In the genomic region with DNA sequence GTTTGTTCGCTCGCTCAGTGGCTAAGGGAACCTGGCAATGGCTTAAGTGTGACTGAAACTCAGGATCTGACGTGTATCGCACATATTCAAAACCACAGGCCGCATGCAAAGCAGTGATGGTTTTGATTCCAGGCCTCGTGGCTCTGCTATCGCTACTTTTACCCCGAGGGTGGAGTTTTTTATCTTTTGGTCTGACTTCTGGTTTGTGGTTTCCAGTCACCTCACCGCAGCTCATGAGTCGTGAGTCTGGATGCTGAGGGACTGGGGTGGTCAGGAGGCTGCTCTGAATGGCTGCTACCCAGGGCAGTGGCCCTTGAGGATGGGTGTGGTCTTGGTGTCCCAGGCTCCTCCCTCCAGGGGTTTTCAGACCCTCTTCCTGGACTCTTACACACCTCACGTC, we compare ENCODE assay signal across 13 mouse cellular contexts. TPM values are rescaled to one million over a fixed set of nuclear protein-coding genes. Genes with fewer than 3 reads are reported as not detected.
DNase-seq lines count a peak whose midpoint lies in the region; ATAC-seq lines count a peak whose summit lies in the region.
"Had no signal": no experiment of that assay in that cellular context is flagged by ENCODE, and none has a peak within 500 bp of the region (broad histone marks: within the 10 kb centered on the region; RNA-seq: fewer than 3 reads in every experiment).

No protein-coding gene starts in this region.

- 50% methylated on average over 11 of the region's 11 CpGs for WGBS in heart, embryonic 15.5 days

- peaks cover 56% of the 10 kb centered on the region for H3K4me1 ChIP-seq in heart, embryonic 15.5 days (replicated peaks)

- H3K36me3 ChIP-seq in heart, embryonic 15.5 days: no peaks in the 10 kb centered on the region

- no peak for ATAC-seq in heart, embryonic 15.5 days (replicated peaks; ENCODE audit: insufficient number of reproducible peaks, insufficient read depth, low FRiP score, low read depth)
- ATAC-seq in common myeloid progenitor, adult 5-6 weeks (replicated peaks; ENCODE audit: low read depth, poor library complexity, severe bottlenecking): peak; percentile 89
- ATAC-seq in monocyte, adult 5-6 weeks (replicated peaks; ENCODE audit: insufficient number of reproducible peaks, low FRiP score, low TSS enrichment, poor library complexity, severe bottlenecking): peak; percentile 47; the same call in 1 of the 2 replicates
- ATAC-seq: hindbrain, postnatal 0 days; Patski had no signal

- no peaks in the 10 kb centered on the region for H3K9me3 ChIP-seq in heart, embryonic 15.5 days (replicated peaks)

- peak overlapping the region; percentile 4; the same call in 1 of the 2 replicates for H3K27ac ChIP-seq in heart, embryonic 15.5 days
- H3K27ac ChIP-seq: hindbrain, postnatal 0 days had no signal

- H3K9ac ChIP-seq in heart, embryonic 15.5 days: no peak overlapping the region; the same call in 1 of the 2 replicates

- no peak for DNase-seq in heart, adult 8-10 months (ENCODE audit: low spot score)
- peak; percentile 78 to 82 for DNase-seq in B cell, adult 2 months
- no peak for DNase-seq in Muller cell, postnatal 12 days (ENCODE audit: inconsistent ontology term)
- DNase-seq in adrenal gland, adult (ENCODE audit: inconsistent age in 2 of 2, low spot score in 1 of 2): no peak
- no peak for DNase-seq in layer of hippocampus, postnatal 14 days (ENCODE audit: low spot score in 2 of 2)
- DNase-seq: midbrain, embryonic 14.5 days; right cerebral cortex, adult 18-20 months had no signal

- no peak overlapping the region for H3K4me3 ChIP-seq in heart, embryonic 15.5 days

- no peaks in the 10 kb centered on the region for H3K27me3 ChIP-seq in heart, embryonic 15.5 days
- H3K27me3 ChIP-seq: Patski had no signal

- no peak overlapping the region for H3K4me2 ChIP-seq in heart, embryonic 15.5 days
- H3K4me2 ChIP-seq: liver, embryonic 11.5 days had no signal

RNA-seq across cellular contexts. Expression of gene Tcf7l2, which starts 27.3 kb away (rescaled TPM):
- polyA plus RNA-seq in heart, embryonic 15.5 days (2015; fragmentation: Nextera tagmentation; extraction: Ambion mirVana): 43.2 and 48.2 TPM in 2 replicates
- total RNA-seq in heart, adult 8-10 months (2022): 10 to 100 TPM in 3 of 4 experiments, 1 to 10 TPM in 1; 10.0 to 14.7 (median 12.3) TPM
- 1.7 and 2.1 TPM in 2 replicates for total RNA-seq in common myeloid progenitor, adult 5-6 weeks (2017)
- 11.3 to 16.3 TPM (median 15.3 TPM) in 3 replicates for total RNA-seq in monocyte, adult 5-6 weeks (2017)
- total RNA-seq in layer of hippocampus, postnatal 14 days (2021): 10 to 100 TPM; 21.5 to 43.3 TPM

Comparison
In these comparisons a context has a peak if more than half of its experiments do, and no peak if none do; other contexts are left out.
1. DNase-seq: peak in B cell, adult 2 months (2 of 2); none in heart, adult 8-10 months (single experiment), Muller cell, postnatal 12 days (single experiment), adrenal gland, adult (0 of 2) and layer of hippocampus, postnatal 14 days (0 of 2).